Mouse (Mus musculus) retina, postnatal 7 days (tissue): ENCODE measurements around the gene Ppp1r12c.
A peak's percentile ranks its signal among the peaks of the same experiment; 100 is the strongest.

Experiments
- DNase-seq: peaks from one replicate; pipeline ENCODE4 v3.0.0-alpha.2; 2012; ENCODE audit warnings: low read depth, low spot score

Gene Ppp1r12c

GRCm38 (mm10) chr7:4516332-4517050 lies 15.0 kb upstream of the Ppp1r12c start, which contains the start of gene Tnnt1:
Tnnt1 (minus strand) TSS chr7:4516382.
- no peak for DNase-seq

- no peak for DNase-seq
Observed at GRCm38 (mm10) chr7:4515853-4516252, 14.4 kb upstream of the Ppp1r12c start.

GRCm38 (mm10) chr7:4513829-4514712 lies 12.6 kb upstream of the Ppp1r12c start:
- DNase-seq = no peak

GRCm38 (mm10) chr7:4513236-4513635 lies 11.8 kb upstream of the Ppp1r12c start:
- DNase-seq = peak; percentile 72

GRCm38 (mm10) chr7:4511489-4512224 lies 10.2 kb upstream of the Ppp1r12c start:
- DNase-seq = no peak

GRCm38 (mm10) chr7:4509863-4510608 lies 8.6 kb upstream of the Ppp1r12c start:
- DNase-seq = peak; percentile 77

- DNase-seq = no peak
Observed at GRCm38 (mm10) chr7:4508739-4509116, 7.2 kb upstream of the Ppp1r12c start.

GRCm38 (mm10) chr7:4508062-4508738 lies 6.7 kb upstream of the Ppp1r12c start:
- no peak for DNase-seq

GRCm38 (mm10) chr7:4507220-4507619 lies 5.7 kb upstream of the Ppp1r12c start:
- no peak for DNase-seq

GRCm38 (mm10) chr7:4504646-4505435 lies 3.4 kb upstream of the Ppp1r12c start:
- DNase-seq = no peak

- no peak for DNase-seq
Observed at GRCm38 (mm10) chr7:4503858-4504257, 2.4 kb upstream of the Ppp1r12c start.

GRCm38 (mm10) chr7:4503100-4503499 lies 1.6 kb upstream of the Ppp1r12c start:
- no peak for DNase-seq

GRCm38 (mm10) chr7:4502421-4503090 lies 1.1 kb upstream of the Ppp1r12c start:
- no peak for DNase-seq

GRCm38 (mm10) chr7:4500892-4501471 lies 498 bp downstream of the Ppp1r12c start:
- DNase-seq = no peak

- DNase-seq = no peak
Observed at GRCm38 (mm10) chr7:4499034-4499433, 2.4 kb downstream of the Ppp1r12c start.

GRCm38 (mm10) chr7:4498251-4498650 lies 3.2 kb downstream of the Ppp1r12c start:
- DNase-seq = no peak

GRCm38 (mm10) chr7:4497271-4497903 lies 4.1 kb downstream of the Ppp1r12c start:
- DNase-seq = no peak

GRCm38 (mm10) chr7:4496468-4496867 lies 5.0 kb downstream of the Ppp1r12c start:
- DNase-seq = no peak

- no peak for DNase-seq
Observed at GRCm38 (mm10) chr7:4493991-4494390, 7.5 kb downstream of the Ppp1r12c start.
